Mouse (Mus musculus): Measurements from ENCODE around the gene Dennd5a.

- no peak for TF ChIP-seq CTCF (conservative IDR thresholded peaks at IDR 0.05; ENCODE audit: insufficient read depth, insufficient read length, low read depth, low read length)
- no peak for TF ChIP-seq POLR2A (IDR thresholded peaks at IDR 0.05; ENCODE audit: low read depth, low read length)
Observed at GRCm38 (mm10) chr7:110002968-110003367, 42.7 kb upstream of the Dennd5a start.

Data from kidney, adult 2 months (tissue).